Mouse (Mus musculus): ENCODE results near the gene Dmrtb1. TPM values are rescaled to one million over a fixed set of nuclear protein-coding genes. Genes with fewer than 3 reads are reported as not detected.

Gene Dmrtb1
- not detected for polyA plus RNA-seq (2017; shearing (Covaris generic))

DNA sequence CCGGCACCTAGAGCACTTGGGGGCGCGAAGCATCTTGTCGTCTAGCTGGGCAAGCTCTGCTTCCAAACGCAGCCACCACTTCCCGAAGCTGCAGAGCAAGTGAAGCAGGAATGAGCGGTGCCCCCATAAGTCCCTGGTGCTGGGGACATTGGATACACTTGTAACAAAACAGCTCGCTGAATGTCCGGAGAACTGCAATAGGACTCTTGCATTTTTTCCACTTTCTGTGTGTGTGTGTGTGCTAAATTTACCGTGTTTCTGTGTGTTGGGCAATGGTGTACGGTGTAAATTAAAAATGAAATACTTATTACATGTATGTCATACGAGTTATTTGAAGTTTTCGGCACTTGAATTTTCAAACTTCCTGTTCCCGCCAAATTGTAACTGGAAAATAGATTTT lies at the start of gene Dmrtb1:
Gene Dmrtb1 (minus strand): TSS at position 101 of the 400 bp plus-strand sequence.

Other genes starting within 250 kb of the Dmrtb1 start
- gene Glis1, start 249.6 kb downstream of the Dmrtb1 start, polyA plus RNA-seq (2017; shearing (Covaris generic)): 0.29 TPM
- gene Lrp8, start 118.0 kb upstream of the Dmrtb1 start, polyA plus RNA-seq (2017; shearing (Covaris generic)): 7.4 TPM
- 150 TPM for gene Magoh, start 195.5 kb upstream of the Dmrtb1 start, polyA plus RNA-seq (2017; shearing (Covaris generic))
- gene 0610037L13Rik, start 205.6 kb upstream of the Dmrtb1 start, polyA plus RNA-seq (2017; shearing (Covaris generic)): 62.0 TPM
- gene Cpt2, start 239.4 kb upstream of the Dmrtb1 start, polyA plus RNA-seq (2017; shearing (Covaris generic)): 4.5 TPM